Mouse (Mus musculus): Measurements from ENCODE around the gene Rex1bd. TPM values are rescaled to one million over a fixed set of nuclear protein-coding genes. Genes with fewer than 3 reads are reported as not detected.
"Not testable (repeated sequence)": the region's sequence is repeated elsewhere in the genome, so short reads cannot be mapped to it uniquely, and the experiment has no call there.

Gene Rex1bd
- polyA plus RNA-seq, 1 experiment: 189 TPM

- 90% methylated on average over 11 of the region's 11 CpGs for whole genome bisulfite sequencing
- Histone ChIP-seq H3K4me1 (ENCODE audit: control insufficient read depth, insufficient read depth, low read length) (peaks cover 16% of the 10 kb centered on the region), H3K27me3 (ENCODE audit: control insufficient read depth, insufficient read depth, low read length) (no peaks in the 10 kb centered on the region), H3K27ac (ENCODE audit: insufficient read depth, low read length) (no peak overlapping the region), H3K4me3 (replicated peaks; ENCODE audit: insufficient read depth, low read depth, low read length) (no peak overlapping the region)
- TF ChIP-seq CTCF (IDR thresholded peaks at IDR 0.05; ENCODE audit: borderline replicate concordance, insufficient read depth, low read depth, low read length) (no peak), POLR2A (IDR thresholded peaks at IDR 0.05; ENCODE audit: borderline replicate concordance, insufficient read depth, low read length) (no peak)
- DNase-seq: no peak
These were observed 5.8 kb upstream of the Rex1bd start for GRCm38 (mm10) chr8:70512253-70512903.

DNA sequence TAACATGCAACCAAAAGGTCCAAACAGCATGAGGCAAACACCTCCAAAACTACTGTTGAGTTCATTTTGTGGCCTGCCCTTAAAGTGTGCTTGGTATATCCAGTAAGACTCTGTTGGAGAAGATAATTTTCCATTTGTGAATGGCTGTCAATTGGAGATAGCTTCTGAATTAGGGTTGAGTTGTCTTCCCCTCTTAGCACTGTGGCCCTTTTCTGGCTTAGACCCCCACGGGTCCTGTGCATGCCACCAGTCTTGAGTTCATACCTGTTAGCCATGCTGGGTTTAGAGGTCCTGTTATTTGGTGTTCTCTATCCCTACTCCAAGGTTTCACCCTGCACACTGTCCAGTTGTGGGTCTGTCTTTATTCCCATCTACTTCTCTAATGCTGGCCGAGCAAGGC, 5.2 kb upstream of the Rex1bd start:
- no peaks in the 10 kb centered on the region for H3K27me3 ChIP-seq (ENCODE audit: control insufficient read depth, insufficient read depth, low read length)
- H3K4me3 ChIP-seq (replicated peaks; ENCODE audit: insufficient read depth, low read depth, low read length): no peak overlapping the region
- H3K4me1 ChIP-seq (ENCODE audit: control insufficient read depth, insufficient read depth, low read length): peaks cover 16% of the 10 kb centered on the region
- DNase-seq: no peak
- TF ChIP-seq CTCF (IDR thresholded peaks at IDR 0.05; ENCODE audit: borderline replicate concordance, insufficient read depth, low read depth, low read length) (no peak), POLR2A (IDR thresholded peaks at IDR 0.05; ENCODE audit: borderline replicate concordance, insufficient read depth, low read length) (no peak)
- no peak overlapping the region for H3K27ac ChIP-seq (ENCODE audit: insufficient read depth, low read length)
- 97% methylated on average over 2 of the region's 2 CpGs for WGBS

DNA sequence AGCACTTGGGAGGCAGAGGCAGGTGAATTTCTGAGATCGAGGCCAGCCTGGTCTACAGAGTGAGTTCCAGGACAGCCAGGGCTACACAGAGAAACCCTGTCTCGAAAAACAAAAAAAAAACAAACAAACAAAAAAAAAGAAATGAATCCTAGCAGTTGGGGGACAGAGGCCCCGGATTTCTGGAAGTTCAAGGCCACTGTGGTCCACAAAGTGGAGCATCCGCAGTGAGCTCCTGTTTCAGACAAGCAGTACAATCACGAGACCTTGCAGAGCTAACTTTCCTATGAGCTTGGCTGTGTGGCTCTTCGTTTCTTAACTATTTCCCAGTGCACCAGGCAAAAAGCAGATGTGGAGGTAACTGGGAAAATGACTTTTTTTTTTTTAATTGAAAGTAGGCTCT, 4.6 kb upstream of the Rex1bd start:
- DNase-seq; H3K27me3 ChIP-seq (ENCODE audit: control insufficient read depth, insufficient read depth, low read length): not testable (repeated sequence)
- H3K27ac ChIP-seq (ENCODE audit: insufficient read depth, low read length): 0 out of 2 replicates have a peak overlapping the region, but pooled peaks have one; percentile 83
- H3K4me1 ChIP-seq (ENCODE audit: control insufficient read depth, insufficient read depth, low read length): peaks cover 16% of the 10 kb centered on the region
- WGBS: 77% methylated on average over 6 of the region's 6 CpGs
- peak overlapping the region; percentile 94 for H3K4me3 ChIP-seq (replicated peaks; ENCODE audit: insufficient read depth, low read depth, low read length)

- Histone ChIP-seq H3K27ac (ENCODE audit: insufficient read depth, low read length) (peak within 1 kb of the TSS; percentile 83), H3K4me1 (ENCODE audit: control insufficient read depth, insufficient read depth, low read length) (peaks cover 19% of the 10 kb centered on the region), H3K27me3 (ENCODE audit: control insufficient read depth, insufficient read depth, low read length) (no peaks in the 10 kb centered on the region), H3K4me3 (replicated peaks; ENCODE audit: insufficient read depth, low read depth, low read length) (peak within 1 kb of the TSS; percentile 94)
- peak; percentile 98 for DNase-seq
- WGBS: 1% methylated on average over 74 of the region's 74 CpGs
- TF ChIP-seq CTCF (IDR thresholded peaks at IDR 0.05; ENCODE audit: borderline replicate concordance, insufficient read depth, low read depth, low read length) (no peak), POLR2A (IDR thresholded peaks at IDR 0.05; ENCODE audit: borderline replicate concordance, insufficient read depth, low read length) (peak; percentile 84)
These were observed 3.8 kb upstream of the Rex1bd start, which contains the start of gene Uba52 for GRCm38 (mm10) chr8:70510228-70510915. Gene Uba52, minus strand, starts transcription at chr8:70510801.

- peak overlapping the region; percentile 37; the same call in 1 of the 2 replicates for H3K27ac ChIP-seq (ENCODE audit: insufficient read depth, low read length)
- peak overlapping the region; percentile 77 for H3K4me3 ChIP-seq (replicated peaks; ENCODE audit: insufficient read depth, low read depth, low read length)
- H3K27me3 ChIP-seq (ENCODE audit: control insufficient read depth, insufficient read depth, low read length): no peaks in the 10 kb centered on the region
- H3K4me1 ChIP-seq (ENCODE audit: control insufficient read depth, insufficient read depth, low read length): peaks cover 19% of the 10 kb centered on the region
- DNase-seq: no peak
- TF ChIP-seq CTCF (IDR thresholded peaks at IDR 0.05; ENCODE audit: borderline replicate concordance, insufficient read depth, low read depth, low read length) (no peak), POLR2A (IDR thresholded peaks at IDR 0.05; ENCODE audit: borderline replicate concordance, insufficient read depth, low read length) (no peak)
- 9% methylated on average over 25 of the region's 25 CpGs for WGBS
These were observed 2.9 kb upstream of the Rex1bd start for GRCm38 (mm10) chr8:70509281-70509952.

DNA sequence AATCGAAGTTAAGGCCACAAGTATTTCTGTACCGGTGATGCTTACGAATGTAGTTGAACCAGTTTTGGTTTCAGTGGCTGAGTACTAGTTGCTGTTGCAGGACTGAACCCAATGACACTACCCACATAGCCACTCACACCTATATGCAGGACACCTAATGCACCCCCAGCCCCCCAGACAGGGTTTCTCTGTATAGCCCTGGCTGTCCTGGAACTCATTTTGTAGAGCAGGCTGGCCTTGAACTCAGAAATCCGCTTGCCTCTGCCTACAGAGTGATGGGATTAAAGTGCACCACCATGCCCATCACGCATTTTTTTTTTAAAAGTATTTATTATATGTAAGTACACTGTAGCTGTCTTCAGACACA, 458 bp upstream of the Rex1bd start:
- H3K4me3 ChIP-seq (replicated peaks; ENCODE audit: insufficient read depth, low read depth, low read length): no peak overlapping the region
- H3K27me3 ChIP-seq (ENCODE audit: control insufficient read depth, insufficient read depth, low read length): no peaks in the 10 kb centered on the region
- DNase-seq: no peak
- H3K4me1 ChIP-seq (ENCODE audit: control insufficient read depth, insufficient read depth, low read length): peaks cover 23% of the 10 kb centered on the region
- H3K27ac ChIP-seq (ENCODE audit: insufficient read depth, low read length): no peak overlapping the region
- 70% methylated on average over 5 of the region's 5 CpGs for WGBS
- no peak for TF ChIP-seq POLR2A (IDR thresholded peaks at IDR 0.05; ENCODE audit: borderline replicate concordance, insufficient read depth, low read length)
- TF ChIP-seq CTCF (IDR thresholded peaks at IDR 0.05; ENCODE audit: borderline replicate concordance, insufficient read depth, low read depth, low read length): no peak

GRCm38 (mm10) chr8:70505698-70506327, 739 bp downstream of the Rex1bd start:
- Histone ChIP-seq H3K4me3 (replicated peaks; ENCODE audit: insufficient read depth, low read depth, low read length) (peak overlapping the region; percentile 72), H3K4me1 (ENCODE audit: control insufficient read depth, insufficient read depth, low read length) (peaks cover 33% of the 10 kb centered on the region), H3K27me3 (ENCODE audit: control insufficient read depth, insufficient read depth, low read length) (no peaks in the 10 kb centered on the region), H3K27ac (ENCODE audit: insufficient read depth, low read length) (no peak overlapping the region)
- WGBS: 5% methylated on average over 32 of the region's 32 CpGs
- peak in 1 of 2 experiments; percentile 45 for DNase-seq
- TF ChIP-seq CTCF (IDR thresholded peaks at IDR 0.05; ENCODE audit: borderline replicate concordance, insufficient read depth, low read depth, low read length): no peak
- no peak for TF ChIP-seq POLR2A (IDR thresholded peaks at IDR 0.05; ENCODE audit: borderline replicate concordance, insufficient read depth, low read length)
